Mouse (Mus musculus): Measurements from ENCODE around the gene Skap1. TPM values are rescaled to one million over a fixed set of nuclear protein-coding genes. Genes with fewer than 3 reads are reported as not detected.

Gene Skap1
- polyA plus RNA-seq, 1 experiment from 2014 or later = 0.29 TPM

- Histone ChIP-seq H3K4me2 (no peak overlapping the region), H3K9me3 (replicated peaks) (no peaks in the 10 kb centered on the region), H3K36me3 (no peaks in the 10 kb centered on the region), H3K27me3 (no peaks in the 10 kb centered on the region), H3K27ac (no peak overlapping the region), H3K4me3 (replicated peaks) (no peak overlapping the region), H3K4me1 (replicated peaks) (no peaks in the 10 kb centered on the region), H3K9ac (no peak overlapping the region)
- ATAC-seq (ENCODE audit: low read depth) (no peak), DNase-seq (no peak)
- 21% methylated on average over 3 of the region's 3 CpGs for WGBS (ENCODE audit: insufficient replicate concordance)
Measured at GRCm38 (mm10) chr11:96572515-96572914, 108.1 kb downstream of the Skap1 start.

GRCm38 (mm10) chr11:96576491-96577427, 112.4 kb downstream of the Skap1 start:
- Histone ChIP-seq H3K4me2 (no peak overlapping the region), H3K4me3 (replicated peaks) (no peak overlapping the region), H3K36me3 (no peaks in the 10 kb centered on the region), H3K27me3 (0 out of 2 replicates have a peak, but pooled peaks cover 9% of the 10 kb centered on the region), H3K9me3 (replicated peaks) (no peaks in the 10 kb centered on the region), H3K9ac (no peak overlapping the region), H3K4me1 (replicated peaks) (no peaks in the 10 kb centered on the region), H3K27ac (no peak overlapping the region)
- 45% methylated on average over 14 of the region's 14 CpGs for WGBS (ENCODE audit: insufficient replicate concordance)
- ATAC-seq (ENCODE audit: low read depth) (no peak), DNase-seq (no peak)

GRCm38 (mm10) chr11:96578551-96579283, 114.3 kb downstream of the Skap1 start:
- no peaks in the 10 kb centered on the region for H3K9me3 ChIP-seq (replicated peaks)
- ATAC-seq (ENCODE audit: low read depth) (no peak), DNase-seq (no peak)
- H3K4me2 ChIP-seq = peak overlapping the region; percentile 38
- H3K27me3 ChIP-seq = 0 out of 2 replicates have a peak, but pooled peaks cover 9% of the 10 kb centered on the region
- H3K4me1 ChIP-seq (replicated peaks) = no peaks in the 10 kb centered on the region
- H3K36me3 ChIP-seq = no peaks in the 10 kb centered on the region
- H3K4me3 ChIP-seq (replicated peaks) = peak overlapping the region; percentile 21
- H3K9ac ChIP-seq = no peak overlapping the region
- WGBS (ENCODE audit: insufficient replicate concordance) = 33% methylated on average over 25 of the region's 25 CpGs
- H3K27ac ChIP-seq = no peak overlapping the region

- Histone ChIP-seq H3K27me3 (0 out of 2 replicates have a peak, but pooled peaks cover 9% of the 10 kb centered on the region), H3K4me1 (replicated peaks) (no peaks in the 10 kb centered on the region), H3K9ac (no peak overlapping the region), H3K4me2 (no peak overlapping the region), H3K9me3 (replicated peaks) (no peaks in the 10 kb centered on the region), H3K4me3 (replicated peaks) (no peak overlapping the region), H3K27ac (no peak overlapping the region), H3K36me3 (no peaks in the 10 kb centered on the region)
- WGBS (ENCODE audit: insufficient replicate concordance) = 44% methylated on average over 10 of the region's 10 CpGs
- DNase-seq (no peak), ATAC-seq (ENCODE audit: low read depth) (no peak)
Measured at GRCm38 (mm10) chr11:96581604-96582384, 117.4 kb downstream of the Skap1 start.

- H3K4me3 ChIP-seq (replicated peaks) = no peak overlapping the region
- 55% methylated on average over 10 of the region's 10 CpGs for WGBS (ENCODE audit: insufficient replicate concordance)
- ATAC-seq (ENCODE audit: low read depth) = 0 out of 2 replicates have a peak, but pooled peaks have one; percentile 29
Measured at GRCm38 (mm10) chr11:96582595-96582994, 118.2 kb downstream of the Skap1 start.

GRCm38 (mm10) chr11:96589828-96590227, 125.4 kb downstream of the Skap1 start:
- Histone ChIP-seq H3K36me3 (no peaks in the 10 kb centered on the region), H3K4me1 (replicated peaks) (no peaks in the 10 kb centered on the region), H3K9me3 (replicated peaks) (no peaks in the 10 kb centered on the region), H3K4me3 (replicated peaks) (no peak overlapping the region), H3K27ac (no peak overlapping the region), H3K27me3 (no peaks in the 10 kb centered on the region), H3K4me2 (no peak overlapping the region), H3K9ac (no peak overlapping the region)
- DNase-seq (no peak), ATAC-seq (ENCODE audit: low read depth) (no peak)
- WGBS (ENCODE audit: insufficient replicate concordance) = 59% methylated on average over 3 of the region's 3 CpGs

More at GRCm38 (mm10) chr11:96582595-96582994, 118.2 kb downstream of the Skap1 start:
- H3K4me1 ChIP-seq (replicated peaks) = no peaks in the 10 kb centered on the region
- H3K9me3 ChIP-seq (replicated peaks) = no peaks in the 10 kb centered on the region
- DNase-seq = no peak
- H3K4me2 ChIP-seq = no peak overlapping the region
- no peak overlapping the region for H3K9ac ChIP-seq
- no peaks in the 10 kb centered on the region for H3K36me3 ChIP-seq
- no peak overlapping the region for H3K27ac ChIP-seq
- 0 out of 2 replicates have a peak, but pooled peaks cover 9% of the 10 kb centered on the region for H3K27me3 ChIP-seq

- no peak for DNase-seq
- no peaks in the 10 kb centered on the region for H3K36me3 ChIP-seq
- no peak overlapping the region for H3K9ac ChIP-seq
- H3K27me3 ChIP-seq = no peaks in the 10 kb centered on the region
- no peaks in the 10 kb centered on the region for H3K9me3 ChIP-seq (replicated peaks)
- H3K27ac ChIP-seq = no peak overlapping the region
- no peak for ATAC-seq (ENCODE audit: low read depth)
- H3K4me2 ChIP-seq = peak overlapping the region; percentile 36
- no peak overlapping the region for H3K4me3 ChIP-seq (replicated peaks)
- 0 out of 2 replicates have a peak, but pooled peaks cover 3% of the 10 kb centered on the region for H3K4me1 ChIP-seq (replicated peaks)
- WGBS (ENCODE audit: insufficient replicate concordance) = 42% methylated on average over 12 of the region's 12 CpGs
Measured at GRCm38 (mm10) chr11:96595890-96596289, 131.5 kb downstream of the Skap1 start.

- Histone ChIP-seq H3K4me1 (replicated peaks) (0 out of 2 replicates have a peak, but pooled peaks cover 3% of the 10 kb centered on the region), H3K4me2 (peak overlapping the region; percentile 36), H3K4me3 (replicated peaks) (no peak overlapping the region), H3K27me3 (no peaks in the 10 kb centered on the region), H3K9me3 (replicated peaks) (no peaks in the 10 kb centered on the region), H3K9ac (no peak overlapping the region), H3K27ac (no peak overlapping the region), H3K36me3 (no peaks in the 10 kb centered on the region)
- DNase-seq = no peak
- 50% methylated on average over 6 of the region's 6 CpGs for WGBS (ENCODE audit: insufficient replicate concordance)
- no peak for ATAC-seq (ENCODE audit: low read depth)
Measured at GRCm38 (mm10) chr11:96596301-96596700, 131.9 kb downstream of the Skap1 start.

GRCm38 (mm10) chr11:96602806-96603205, 138.4 kb downstream of the Skap1 start:
- Histone ChIP-seq H3K27ac (no peak overlapping the region), H3K9ac (no peak overlapping the region), H3K27me3 (0 out of 2 replicates have a peak, but pooled peaks cover 3% of the 10 kb centered on the region), H3K4me2 (no peak overlapping the region), H3K4me1 (replicated peaks) (no peaks in the 10 kb centered on the region), H3K9me3 (replicated peaks) (no peaks in the 10 kb centered on the region), H3K4me3 (replicated peaks) (no peak overlapping the region), H3K36me3 (no peaks in the 10 kb centered on the region)
- DNase-seq (no peak), ATAC-seq (ENCODE audit: low read depth) (no peak)
- 58% methylated on average over 3 of the region's 3 CpGs for WGBS (ENCODE audit: insufficient replicate concordance)

GRCm38 (mm10) chr11:96604306-96604705, 139.9 kb downstream of the Skap1 start:
- Histone ChIP-seq H3K9ac (no peak overlapping the region), H3K4me3 (replicated peaks) (no peak overlapping the region), H3K27me3 (0 out of 2 replicates have a peak, but pooled peaks cover 3% of the 10 kb centered on the region), H3K27ac (no peak overlapping the region), H3K9me3 (replicated peaks) (no peaks in the 10 kb centered on the region), H3K36me3 (no peaks in the 10 kb centered on the region), H3K4me1 (replicated peaks) (no peaks in the 10 kb centered on the region), H3K4me2 (no peak overlapping the region)
- DNase-seq (no peak), ATAC-seq (ENCODE audit: low read depth) (no peak)
- WGBS (ENCODE audit: insufficient replicate concordance) = 31% methylated on average over 6 of the region's 6 CpGs

Measured in liver, embryonic 13.5 days (tissue).